In the genomic region with DNA sequence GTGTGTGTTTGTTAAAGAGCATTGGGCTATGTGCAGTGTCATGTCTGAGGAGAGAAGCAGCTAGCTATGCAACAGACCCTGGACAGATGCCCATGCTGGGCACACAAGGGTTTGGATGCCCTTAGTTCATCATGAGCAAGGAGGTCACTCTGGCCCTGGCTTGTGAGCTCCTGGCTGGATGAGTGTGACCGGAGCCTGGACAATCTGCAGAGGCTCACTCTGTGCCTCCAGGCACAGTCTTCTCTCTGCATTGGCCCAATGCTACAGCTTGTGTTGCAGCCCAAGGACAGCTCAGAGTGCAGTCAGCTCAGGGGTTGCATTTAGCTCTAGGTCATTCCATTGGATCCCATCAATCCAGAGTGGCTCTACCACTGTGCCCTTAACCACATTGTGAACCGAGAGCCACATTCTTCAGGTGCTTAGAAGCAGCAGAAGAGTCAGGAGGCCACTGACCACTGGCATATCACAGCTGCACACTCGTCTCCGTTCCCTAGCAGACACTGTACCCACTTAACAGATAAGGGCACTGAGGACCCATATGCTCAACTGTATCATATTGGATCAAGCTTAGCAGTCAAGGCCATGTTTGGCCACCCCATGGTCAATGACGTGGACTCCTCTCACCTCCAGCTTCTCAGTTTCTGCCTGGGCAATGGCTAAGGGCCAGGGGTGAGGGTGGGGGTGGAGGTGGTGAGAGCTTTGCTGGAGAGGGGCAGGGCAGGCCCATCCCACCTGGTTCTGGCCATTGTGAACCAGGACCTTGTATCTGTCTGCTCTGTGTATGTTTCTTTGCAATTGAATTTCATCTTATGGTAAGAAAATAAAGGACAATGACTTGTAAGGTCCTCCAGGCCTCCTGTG, we compare ENCODE assay signal across 23 mouse cellular contexts. TPM values are rescaled to one million over a fixed set of nuclear protein-coding genes. Genes with fewer than 3 reads are reported as not detected.
A peak's percentile ranks its signal among the peaks of the same experiment; 100 is the strongest.
DNase-seq lines count a peak whose midpoint lies in the region; ATAC-seq and TF ChIP-seq lines count a peak whose summit lies in the region.
"Had no signal": no experiment of that assay in that cellular context is flagged by ENCODE, and none has a peak within 500 bp of the region (broad histone marks: within the 10 kb centered on the region; RNA-seq: fewer than 3 reads in every experiment).

No protein-coding gene starts in this region.

- no peak overlapping the region for H3K4me3 ChIP-seq in forebrain, embryonic 11.5 days (ENCODE audit: low read depth, low read length)
- no peak overlapping the region for H3K4me3 ChIP-seq in forebrain, embryonic 14.5 days (ENCODE audit: low read depth, low read length)
- H3K4me3 ChIP-seq in liver, postnatal 0 days (ENCODE audit: low read depth, low read length), result no peak overlapping the region
- no peak overlapping the region for H3K4me3 ChIP-seq in liver, embryonic 12.5 days
- no peak overlapping the region for H3K4me3 ChIP-seq in stomach, postnatal 0 days (ENCODE audit: low read depth, low read length)
- H3K4me3 ChIP-seq: forebrain, embryonic 13.5 days; hindbrain, embryonic 15.5 days; intestine, embryonic 15.5 days; layer of hippocampus, adult 2 months; limb, embryonic 13.5 days had no signal

- ATAC-seq in forebrain, embryonic 11.5 days (replicated peaks; ENCODE audit: low FRiP score), result no peak
- ATAC-seq in forebrain, embryonic 14.5 days, result no peak
- no peak for ATAC-seq in liver, postnatal 0 days
- peak; percentile 71 for ATAC-seq in liver, embryonic 12.5 days
- no peak for ATAC-seq in stomach, postnatal 0 days (ENCODE audit: low FRiP score, low TSS enrichment)
- ATAC-seq: forebrain, embryonic 13.5 days; intestine, embryonic 15.5 days; midbrain, embryonic 16.5 days; Patski had no signal

- no peak for TF ChIP-seq EP300 in liver, postnatal 0 days (IDR thresholded peaks at IDR 0.05; ENCODE audit: low read depth)
- TF ChIP-seq EP300 in stomach, postnatal 0 days (optimal IDR thresholded peaks at IDR 0.05), result no peak

- no peaks in the 10 kb centered on the region; the same call in 1 of the 2 replicates for H3K27me3 ChIP-seq in forebrain, embryonic 11.5 days (ENCODE audit: control insufficient read depth, insufficient read depth, low read length)
- H3K27me3 ChIP-seq in forebrain, embryonic 14.5 days (replicated peaks; ENCODE audit: control insufficient read depth, insufficient read depth, low read length), result no peaks in the 10 kb centered on the region
- H3K27me3 ChIP-seq in liver, postnatal 0 days (ENCODE audit: insufficient read depth, low read length), result no peaks in the 10 kb centered on the region
- H3K27me3 ChIP-seq in liver, embryonic 12.5 days (replicated peaks), result no peaks in the 10 kb centered on the region
- H3K27me3 ChIP-seq in stomach, postnatal 0 days (ENCODE audit: control insufficient read depth, insufficient read depth, low read length), result no peaks in the 10 kb centered on the region
- H3K27me3 ChIP-seq: forebrain, embryonic 13.5 days; hindbrain, embryonic 15.5 days; intestine, embryonic 15.5 days; limb, embryonic 13.5 days; Patski had no signal

- no peak overlapping the region for H3K27ac ChIP-seq in forebrain, embryonic 11.5 days (ENCODE audit: low read depth, low read length)
- H3K27ac ChIP-seq in forebrain, embryonic 14.5 days (ENCODE audit: low read depth, low read length), result no peak overlapping the region
- H3K27ac ChIP-seq in liver, postnatal 0 days (ENCODE audit: low read depth), result no peak overlapping the region; the same call in 1 of the 2 replicates
- peak overlapping the region; percentile 42 for H3K27ac ChIP-seq in liver, embryonic 12.5 days
- H3K27ac ChIP-seq in stomach, postnatal 0 days (replicated peaks), result no peak overlapping the region
- H3K27ac ChIP-seq: forebrain, embryonic 13.5 days; hindbrain, embryonic 15.5 days; intestine, embryonic 15.5 days; layer of hippocampus, adult 2 months; limb, embryonic 13.5 days had no signal

- no peak overlapping the region for H3K4me2 ChIP-seq in forebrain, embryonic 11.5 days (ENCODE audit: low read depth, low read length, severe bottlenecking)
- H3K4me2 ChIP-seq in forebrain, embryonic 14.5 days (ENCODE audit: low read length), result no peak overlapping the region
- no peak overlapping the region for H3K4me2 ChIP-seq in liver, postnatal 0 days (ENCODE audit: low read depth, low read length)
- peak overlapping the region; percentile 14; the same call in 1 of the 2 replicates for H3K4me2 ChIP-seq in liver, embryonic 12.5 days
- H3K4me2 ChIP-seq in stomach, postnatal 0 days (replicated peaks; ENCODE audit: low read depth), result no peak overlapping the region
- H3K4me2 ChIP-seq: forebrain, embryonic 13.5 days; heart, embryonic 11.5 days; hindbrain, embryonic 15.5 days; intestine, embryonic 15.5 days; limb, embryonic 13.5 days had no signal

- DNase-seq in forebrain, embryonic 11.5 days (ENCODE audit: low spot score), result peak; percentile 37
- DNase-seq in forebrain, embryonic 14.5 days (ENCODE audit: low spot score), result no peak
- DNase-seq in liver, result peak; percentile 35
- DNase-seq in liver, postnatal 0 days, result no peak
- peak; percentile 10 for DNase-seq in stomach, postnatal 0 days (ENCODE audit: low spot score)
- DNase-seq in embryo, embryonic 11 days, result no peak
- no peak for DNase-seq in urinary bladder, adult 2 months (ENCODE audit: low spot score)
- DNase-seq: adrenal gland, postnatal 14 days; cerebellum, adult 11 months; kidney, postnatal 14 days; layer of hippocampus, postnatal 36 days; right cerebral cortex, postnatal 25 days had no signal

- TF ChIP-seq CTCF in liver, postnatal 0 days (IDR thresholded peaks at IDR 0.05; ENCODE audit: low read depth), result no peak
- TF ChIP-seq CTCF in stomach, postnatal 0 days (IDR thresholded peaks at IDR 0.05; ENCODE audit: low read depth), result no peak

- no peaks in the 10 kb centered on the region for H3K36me3 ChIP-seq in forebrain, embryonic 11.5 days (ENCODE audit: control insufficient read depth, insufficient read depth, low read length)
- H3K36me3 ChIP-seq in forebrain, embryonic 14.5 days (ENCODE audit: control insufficient read depth, insufficient read depth, low read length), result no peaks in the 10 kb centered on the region
- H3K36me3 ChIP-seq in liver, postnatal 0 days (replicated peaks; ENCODE audit: insufficient read depth, low read length), result peaks cover 25% of the 10 kb centered on the region; the same call in 1 of the 2 replicates
- H3K36me3 ChIP-seq in liver, embryonic 12.5 days, result peaks cover 17% of the 10 kb centered on the region; the same call in 1 of the 2 replicates
- no peaks in the 10 kb centered on the region for H3K36me3 ChIP-seq in stomach, postnatal 0 days (ENCODE audit: control insufficient read depth, insufficient read depth, low read length)
- H3K36me3 ChIP-seq: hindbrain, embryonic 15.5 days; intestine, embryonic 15.5 days; limb, embryonic 13.5 days had no signal

- no peak overlapping the region for H3K9ac ChIP-seq in forebrain, embryonic 11.5 days (ENCODE audit: low read length)
- no peak overlapping the region for H3K9ac ChIP-seq in forebrain, embryonic 14.5 days (ENCODE audit: low read length)
- H3K9ac ChIP-seq in liver, postnatal 0 days (replicated peaks), result no peak overlapping the region
- 0 out of 2 replicates have a peak overlapping the region, but pooled peaks have one; percentile 6 for H3K9ac ChIP-seq in liver, embryonic 12.5 days
- H3K9ac ChIP-seq in stomach, postnatal 0 days (ENCODE audit: low read length), result no peak overlapping the region
- H3K9ac ChIP-seq: forebrain, embryonic 13.5 days; hindbrain, embryonic 15.5 days; intestine, embryonic 15.5 days; limb, embryonic 13.5 days had no signal

- H3K4me1 ChIP-seq in forebrain, embryonic 11.5 days (replicated peaks; ENCODE audit: control insufficient read depth, insufficient read depth, low read length), result no peaks in the 10 kb centered on the region
- H3K4me1 ChIP-seq in forebrain, embryonic 14.5 days (ENCODE audit: control insufficient read depth, insufficient read depth, low read length), result no peaks in the 10 kb centered on the region
- peaks cover 3% of the 10 kb centered on the region for H3K4me1 ChIP-seq in liver, postnatal 0 days (ENCODE audit: insufficient read depth)
- H3K4me1 ChIP-seq in liver, embryonic 12.5 days, result peaks cover 51% of the 10 kb centered on the region
- H3K4me1 ChIP-seq in stomach, postnatal 0 days (replicated peaks; ENCODE audit: control insufficient read depth, insufficient read depth), result no peaks in the 10 kb centered on the region
- H3K4me1 ChIP-seq: forebrain, embryonic 13.5 days had no signal

- 82% methylated on average over 5 of the region's 5 CpGs for WGBS in forebrain, embryonic 11.5 days
- WGBS in forebrain, embryonic 14.5 days, result 86% methylated on average over 5 of the region's 5 CpGs
- WGBS in liver, postnatal 0 days (ENCODE audit: insufficient replicate concordance), result 64% methylated on average over 5 of the region's 5 CpGs
- 41% methylated on average over 5 of the region's 5 CpGs for WGBS in liver, embryonic 12.5 days (ENCODE audit: insufficient replicate concordance)
- 92% methylated on average over 5 of the region's 5 CpGs for WGBS in stomach, postnatal 0 days

- H3K9me3 ChIP-seq in forebrain, embryonic 11.5 days (ENCODE audit: control insufficient read depth, low read length), result no peaks in the 10 kb centered on the region
- no peaks in the 10 kb centered on the region for H3K9me3 ChIP-seq in forebrain, embryonic 14.5 days (replicated peaks; ENCODE audit: control insufficient read depth, low read length)
- no peaks in the 10 kb centered on the region for H3K9me3 ChIP-seq in liver, postnatal 0 days (ENCODE audit: low read length)
- H3K9me3 ChIP-seq in liver, embryonic 12.5 days (replicated peaks), result no peaks in the 10 kb centered on the region
- H3K9me3 ChIP-seq in stomach, postnatal 0 days (ENCODE audit: control insufficient read depth, low read length), result no peaks in the 10 kb centered on the region
- H3K9me3 ChIP-seq: forebrain, embryonic 13.5 days; hindbrain, embryonic 15.5 days; intestine, embryonic 15.5 days had no signal

RNA-seq across cellular contexts. Expression of a gene that starts 11.7 kb away (rescaled TPM):
- 0.61 and 0.92 TPM in 2 replicates for polyA plus RNA-seq in forebrain, embryonic 11.5 days (2014; fragmentation: Nextera tagmentation; extraction: Ambion mirVana)
- 2.8 and 2.9 TPM in 2 replicates for polyA plus RNA-seq in forebrain, embryonic 14.5 days (2014; fragmentation: Nextera tagmentation; extraction: Ambion mirVana)
- 134 and 135 TPM in 2 replicates for polyA plus RNA-seq in liver, postnatal 0 days (2015; fragmentation: Nextera tagmentation; extraction: Ambion mirVana)
- 29.1 and 29.5 TPM in 2 replicates for polyA plus RNA-seq in liver, embryonic 12.5 days (2016; fragmentation: Nextera tagmentation; extraction: Ambion mirVana)
- polyA plus RNA-seq in stomach, postnatal 0 days (2015; fragmentation: Nextera tagmentation; extraction: Ambion mirVana), result 15.3 and 16.2 TPM in 2 replicates
- 444 and 459 TPM in 2 replicates for polyA plus RNA-seq in urinary bladder, adult 2 months (2012; rRNA removed)

RNA-seq across cellular contexts. Expression of a gene that starts 28.2 kb away (rescaled TPM):
- polyA plus RNA-seq in forebrain, embryonic 11.5 days (2014; fragmentation: Nextera tagmentation; extraction: Ambion mirVana), result not detected in 2 replicates
- polyA plus RNA-seq in forebrain, embryonic 14.5 days (2014; fragmentation: Nextera tagmentation; extraction: Ambion mirVana), result not detected in 2 replicates
- 0.08 and 0.09 TPM in 2 replicates for polyA plus RNA-seq in liver, postnatal 0 days (2015; fragmentation: Nextera tagmentation; extraction: Ambion mirVana)
- polyA plus RNA-seq in liver, embryonic 12.5 days (2016; fragmentation: Nextera tagmentation; extraction: Ambion mirVana), result not detected in 2 replicates
- polyA plus RNA-seq in stomach, postnatal 0 days (2015; fragmentation: Nextera tagmentation; extraction: Ambion mirVana), result not detected in 2 replicates
- not detected in 2 replicates for polyA plus RNA-seq in urinary bladder, adult 2 months (2012; rRNA removed)
- polyA plus RNA-seq: forebrain, embryonic 13.5 days; heart, embryonic 11.5 days; hindbrain, embryonic 15.5 days; limb, embryonic 13.5 days; midbrain, embryonic 16.5 days; spleen, adult 2 months; stomach, embryonic 14.5 days had no signal

Comparison
In these comparisons a context has a peak if more than half of its experiments do, and no peak if none do; other contexts are left out.
1. DNase-seq: peak in forebrain, embryonic 11.5 days (single experiment), liver (single experiment) and stomach, postnatal 0 days (single experiment); none in forebrain, embryonic 14.5 days (single experiment), liver, postnatal 0 days (single experiment), embryo, embryonic 11 days (single experiment) and urinary bladder, adult 2 months (single experiment).